Mouse (Mus musculus) ovary, postnatal 36 days (tissue): ENCODE results near the gene Shroom2.
"Not testable (repeated sequence)": the region's sequence is repeated elsewhere in the genome, so short reads cannot be mapped to it uniquely, and the experiment has no call there.

Source experiments
- DNase-seq: peaks from one replicate; pipeline ENCODE4 v3.0.0; 2022; ENCODE audit warnings: low spot score, mixed read lengths

The Shroom2 gene

DNA sequence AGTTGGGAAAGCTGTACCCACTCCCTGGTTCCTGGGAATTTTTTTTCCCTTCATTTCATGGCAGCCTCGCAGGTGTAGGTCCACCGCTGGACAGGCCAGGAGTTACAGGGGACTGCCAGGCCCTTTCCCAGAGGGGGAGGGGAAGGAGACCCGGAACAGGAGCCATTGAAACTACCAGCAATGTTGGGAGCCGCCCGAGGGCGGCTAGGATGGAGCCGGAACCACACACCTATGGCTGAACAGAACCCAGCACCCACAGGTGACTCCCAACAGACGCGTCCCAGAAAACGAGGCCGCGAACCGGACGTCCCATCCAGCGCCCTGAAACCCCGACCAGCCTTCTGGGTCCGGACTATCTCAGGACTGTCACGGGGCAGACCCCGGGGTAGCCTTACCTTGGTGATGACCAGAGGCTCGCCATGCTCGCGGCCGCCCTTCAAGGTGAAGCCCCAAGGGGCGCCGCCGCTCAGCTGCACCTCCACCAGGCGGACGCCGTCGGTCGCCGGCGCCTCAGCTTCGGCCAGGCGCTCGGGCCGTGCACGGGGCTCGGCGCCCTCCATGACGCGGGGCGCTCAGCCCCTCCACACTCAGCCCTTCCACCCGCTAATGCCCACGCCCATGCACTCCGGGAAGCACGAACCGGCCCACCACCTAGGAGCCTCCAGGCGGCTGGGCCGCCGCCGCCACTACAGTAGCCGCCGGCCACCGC, at the start of gene Shroom2:
TSS of gene Shroom2 (minus strand) at position 575 of the 709 bp plus-strand sequence.
- DNase-seq = peak; percentile 30

DNA sequence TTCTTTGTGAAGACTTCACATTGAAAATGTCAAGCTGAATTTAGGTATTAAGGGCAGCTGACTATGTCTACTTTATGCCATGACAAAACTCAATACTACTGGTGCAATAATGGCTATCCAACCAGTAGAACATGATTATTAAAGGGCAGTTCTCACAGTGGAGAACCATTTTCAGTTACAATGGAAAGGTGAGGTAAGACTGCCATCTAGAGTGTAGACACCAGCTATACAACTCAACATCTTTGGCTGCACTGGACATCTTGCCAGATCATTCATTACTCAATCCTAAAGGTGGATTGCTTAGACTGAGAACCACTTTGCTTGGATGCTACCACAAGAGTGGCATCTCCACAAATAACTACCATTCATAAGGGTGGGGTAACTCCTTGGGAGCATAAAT, 49.7 kb upstream of the Shroom2 start:
- DNase-seq = no peak

DNA sequence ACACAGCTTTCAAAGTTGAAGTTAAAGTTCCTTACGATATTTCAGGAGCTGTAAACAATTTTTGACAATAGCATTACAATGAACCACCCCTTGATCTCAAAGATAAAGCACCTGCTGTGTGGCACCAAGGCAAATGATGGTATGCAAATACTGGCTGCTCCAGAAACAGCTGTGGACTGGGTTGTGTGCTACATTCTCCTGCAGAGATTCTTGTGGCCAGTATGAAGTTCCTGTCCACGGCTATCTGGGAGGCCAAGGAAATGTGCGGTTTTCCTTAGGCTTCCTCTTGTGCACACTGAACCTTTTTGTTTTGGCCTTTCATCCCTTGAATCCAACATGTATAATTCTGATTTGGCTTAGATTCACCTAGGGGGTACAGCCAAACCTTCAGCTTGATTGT, 44.1 kb upstream of the Shroom2 start:
- no peak for DNase-seq

DNA sequence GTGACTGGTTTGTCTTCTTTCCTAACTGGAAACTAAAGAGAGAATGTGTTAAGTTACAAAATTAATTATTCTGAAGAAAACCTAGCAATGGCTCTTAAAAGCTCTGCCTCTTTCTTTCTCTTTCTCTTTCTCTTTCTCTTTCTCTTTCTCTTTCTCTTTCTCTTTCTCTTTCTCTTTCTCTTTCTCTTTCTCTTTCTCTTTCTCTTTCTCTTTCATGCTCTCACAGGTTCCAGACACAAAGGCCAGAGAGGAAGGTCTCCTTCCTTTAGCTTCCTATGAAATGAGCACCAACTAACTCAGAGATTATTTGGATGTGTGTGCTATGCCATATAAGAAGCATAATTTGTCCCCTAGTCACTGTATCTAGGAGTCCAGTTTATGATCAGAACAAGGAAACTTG, 36.1 kb upstream of the Shroom2 start:
- DNase-seq = no peak

DNA sequence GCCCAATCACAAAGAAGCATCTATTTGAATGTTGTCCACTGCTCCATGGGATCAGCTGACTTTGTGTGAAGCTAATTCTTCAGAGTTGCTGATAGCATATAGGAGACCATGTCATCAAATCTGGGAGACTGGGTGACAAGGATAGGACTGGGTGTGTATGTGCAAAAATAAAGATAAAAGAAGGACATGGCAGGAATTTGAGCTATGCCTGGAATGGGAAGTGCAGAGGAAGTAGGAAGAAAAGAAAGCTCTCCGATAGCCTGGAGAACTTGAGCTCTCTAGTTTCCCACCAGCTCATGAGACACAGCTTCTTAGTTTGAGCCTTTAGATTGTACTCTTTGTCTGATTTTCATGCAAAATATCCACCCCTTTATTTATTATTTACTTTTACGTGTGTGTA, 19.3 kb upstream of the Shroom2 start:
- DNase-seq = no peak

DNA sequence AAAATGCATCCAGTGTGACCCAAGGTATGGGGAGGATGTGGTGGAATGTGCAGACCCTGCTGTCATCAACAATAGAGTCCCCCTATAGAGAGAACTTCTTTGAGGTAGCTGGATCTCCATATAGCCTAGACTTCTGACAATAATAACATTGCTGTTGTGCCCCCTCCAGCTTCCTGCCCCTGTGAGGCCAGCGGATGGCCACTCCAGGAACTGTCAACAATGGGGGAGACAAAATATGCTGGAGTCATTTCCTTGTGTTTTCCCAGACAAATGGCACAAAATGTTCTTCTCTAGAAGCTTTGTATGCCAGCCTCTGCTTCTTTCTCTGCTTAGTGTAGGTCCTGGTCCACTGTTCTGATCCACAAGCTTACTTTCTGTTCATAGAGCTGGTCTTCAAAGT, 18.9 kb upstream of the Shroom2 start:
- no peak for DNase-seq

DNA sequence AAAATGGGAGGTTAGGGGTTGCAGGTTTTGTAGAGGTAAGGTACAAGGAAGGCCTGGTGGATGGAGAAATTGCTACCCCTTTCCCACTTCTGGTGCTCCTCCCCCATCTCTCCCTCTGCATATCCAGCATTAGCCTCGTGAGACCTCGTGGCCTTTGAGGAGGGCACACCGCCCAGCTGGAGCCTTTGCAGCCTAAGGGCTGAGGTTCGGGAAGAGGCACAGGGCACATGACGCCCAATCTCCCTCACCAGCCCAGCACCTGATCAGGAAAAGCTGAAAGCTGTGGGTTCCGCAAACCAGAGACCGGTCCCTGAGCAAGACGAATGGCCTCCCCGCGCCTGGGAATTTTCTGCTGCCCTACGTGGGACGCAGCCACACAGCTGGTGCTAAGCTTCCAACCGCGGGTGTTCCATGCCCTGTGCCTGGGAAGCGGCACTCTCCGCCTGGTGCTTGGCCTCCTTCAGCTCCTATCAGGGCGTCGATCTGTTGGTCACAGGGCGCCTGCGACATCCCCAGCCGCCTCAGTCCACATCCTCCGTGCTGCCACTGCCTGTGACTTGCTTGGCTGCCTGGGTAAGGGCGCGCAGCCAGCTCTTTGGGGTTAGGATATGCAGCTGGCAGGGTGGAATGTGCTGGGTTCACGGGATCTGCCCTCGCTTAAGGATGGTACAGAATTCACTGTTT, 12.6 kb upstream of the Shroom2 start, which contains the start of gene Gpr143:
TSS of gene Gpr143 (plus strand) at position 202 of the 684 bp plus-strand sequence.
- peak; percentile 22 for DNase-seq

DNA sequence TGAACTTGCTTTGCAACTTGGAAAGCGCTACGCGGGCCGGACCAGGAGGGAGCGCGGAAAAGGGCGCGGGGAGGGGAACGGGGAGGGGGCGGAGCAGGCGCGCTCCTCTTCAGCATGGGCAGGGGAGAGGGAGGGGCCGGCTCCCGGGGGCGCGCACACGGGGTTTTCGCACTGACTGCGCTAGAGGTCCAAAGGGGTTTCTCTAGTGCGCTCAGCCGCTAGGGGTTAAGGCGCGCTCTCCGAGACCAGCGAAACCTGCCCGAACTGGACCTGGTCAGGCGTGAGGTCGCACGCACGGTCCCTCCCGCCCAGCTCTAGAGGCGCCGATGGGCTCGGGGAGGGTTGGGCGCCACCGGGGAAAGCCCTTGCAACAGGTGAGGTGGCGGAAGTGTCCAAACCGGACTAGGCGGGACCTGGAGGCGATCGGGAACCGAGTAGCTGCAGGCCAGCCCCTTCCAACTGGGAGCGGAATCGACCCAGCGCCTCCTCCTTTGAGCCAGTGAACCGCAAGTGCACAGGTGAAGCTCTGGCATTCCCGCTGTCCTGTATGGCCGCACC, 414 bp upstream of the Shroom2 start:
- peak; percentile 76 for DNase-seq

DNA sequence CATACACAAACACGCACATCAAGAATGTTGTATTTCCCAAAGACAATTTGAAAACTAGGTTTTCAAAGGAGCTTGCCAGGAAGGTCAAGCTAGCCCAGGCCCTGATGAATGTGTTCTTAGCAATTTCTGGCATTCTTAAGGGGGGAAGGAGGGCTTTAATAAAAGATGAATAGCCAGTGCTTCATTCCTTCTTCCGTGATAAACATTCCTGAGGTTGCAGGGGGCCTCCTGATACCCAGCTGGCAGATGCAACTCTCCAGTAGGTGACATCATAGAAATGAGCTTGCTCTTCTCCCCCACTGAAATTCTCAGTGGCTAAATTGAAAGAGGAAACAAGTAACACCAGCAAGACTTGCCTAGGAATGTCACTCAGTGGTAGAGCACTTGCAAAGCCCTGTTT, 5.1 kb downstream of the Shroom2 start:
- no peak for DNase-seq

DNA sequence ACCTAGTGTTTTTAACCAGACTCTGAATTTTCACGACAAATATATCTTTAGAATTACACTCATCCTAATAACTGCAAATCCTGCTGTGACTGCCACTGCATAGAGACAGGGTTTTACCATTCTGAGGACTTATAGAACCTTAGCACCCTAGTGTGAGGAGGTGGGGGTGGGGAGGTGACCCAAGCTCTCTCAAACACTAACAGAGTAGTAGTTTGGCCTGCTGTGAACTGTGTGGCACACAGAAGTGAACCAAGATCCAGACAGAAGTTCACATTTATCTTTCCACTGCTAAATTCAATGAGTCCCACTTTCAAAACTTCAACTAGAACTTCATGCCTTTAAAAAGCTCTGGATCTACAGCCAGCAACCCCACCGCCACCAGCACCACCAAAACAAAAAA, 6.4 kb downstream of the Shroom2 start:
- DNase-seq = no peak

DNA sequence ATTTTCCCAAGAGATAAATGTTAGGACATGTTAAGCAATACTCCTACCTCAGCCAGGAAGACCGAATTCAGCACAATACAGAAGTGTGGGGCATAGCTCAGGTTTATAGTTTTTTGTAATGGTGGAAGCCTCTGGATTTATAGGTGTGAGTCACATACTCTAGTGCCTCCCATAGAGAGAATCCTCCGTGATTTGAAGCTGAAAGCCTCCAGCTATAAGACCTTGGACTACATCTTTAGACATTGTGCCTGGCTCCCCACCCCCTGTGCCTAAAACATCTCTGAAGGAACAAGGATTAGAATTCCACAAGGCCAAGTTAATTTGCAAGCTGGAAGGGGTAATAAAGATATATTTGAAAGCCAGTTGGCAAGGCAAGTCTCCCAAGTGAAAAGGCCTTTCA, 6.8 kb downstream of the Shroom2 start:
- DNase-seq = no peak

DNA sequence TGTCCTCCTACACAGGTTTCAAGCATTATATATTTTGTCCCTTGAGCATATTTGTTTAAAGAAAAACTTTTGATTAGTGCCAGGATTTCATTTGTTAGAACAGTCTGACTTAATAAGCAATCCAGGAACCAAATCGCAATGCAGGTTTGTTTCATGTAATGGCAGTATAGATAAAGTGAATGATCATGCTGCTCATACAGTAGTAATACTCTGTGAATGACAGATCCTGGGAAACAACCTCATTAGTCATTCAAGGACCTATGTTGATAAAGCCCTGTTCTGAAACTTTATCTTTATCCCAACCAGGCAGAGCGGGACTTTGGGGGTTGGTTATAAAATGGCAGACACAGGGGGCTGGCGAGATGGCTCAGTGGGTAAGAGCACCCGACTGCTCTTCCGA, 13.0 kb downstream of the Shroom2 start:
- no peak for DNase-seq

DNA sequence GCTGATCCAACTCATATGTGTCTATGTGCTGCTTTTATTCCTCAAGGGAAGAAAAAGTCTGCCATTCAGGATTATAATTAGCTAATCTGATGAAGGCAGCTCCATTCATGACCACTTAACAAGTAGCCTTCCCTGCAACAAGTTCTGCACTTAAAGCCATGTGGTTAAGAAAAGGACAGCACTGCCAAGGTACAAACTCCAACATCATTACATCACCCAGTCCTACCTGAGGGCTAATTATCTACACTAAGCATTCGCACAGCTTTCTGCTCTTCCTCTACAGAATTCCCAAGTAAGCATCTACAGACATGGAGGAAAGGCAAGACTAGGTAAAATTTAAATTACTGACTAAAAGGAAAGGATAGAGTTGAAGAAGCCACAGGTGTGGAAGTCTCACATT, 13.4 kb downstream of the Shroom2 start:
- DNase-seq = no peak

DNA sequence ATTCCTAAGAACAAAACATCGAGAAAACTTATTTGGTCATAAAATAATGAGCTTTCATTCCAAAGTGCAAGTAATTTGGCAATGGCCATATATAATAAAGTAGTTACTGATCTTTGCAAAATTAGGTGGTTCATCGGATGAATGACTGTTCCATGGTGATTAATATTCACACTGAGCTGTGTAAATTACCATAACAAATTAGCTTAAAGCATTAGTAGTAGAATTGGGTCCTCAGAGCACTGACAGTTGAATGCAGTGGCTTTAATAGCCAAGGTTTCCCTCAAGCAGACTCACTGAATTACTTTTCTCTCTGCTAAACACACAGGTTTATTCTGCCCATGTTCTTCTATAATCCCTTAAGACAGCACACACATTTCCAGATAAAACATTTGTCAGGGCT, 23.3 kb downstream of the Shroom2 start:
- no peak for DNase-seq

DNA sequence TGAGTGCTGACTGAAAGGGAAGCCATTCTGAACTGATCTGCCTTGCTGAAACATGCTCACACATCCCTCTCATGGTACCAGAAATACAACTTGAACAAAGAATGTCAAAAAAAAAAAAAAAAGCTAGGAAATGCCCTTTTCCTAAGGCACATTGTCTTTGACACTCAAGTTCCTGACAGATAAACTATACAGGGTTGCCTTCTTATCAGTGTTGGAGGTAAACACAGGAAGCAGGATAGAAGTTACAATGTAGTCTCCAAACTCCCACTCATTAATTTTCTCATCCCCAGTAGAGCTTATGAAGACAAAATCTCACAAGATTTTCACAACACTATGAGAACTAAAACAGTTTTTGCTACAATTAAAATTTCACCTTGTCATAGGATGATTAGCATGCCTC, 25.6 kb downstream of the Shroom2 start:
- no peak for DNase-seq

DNA sequence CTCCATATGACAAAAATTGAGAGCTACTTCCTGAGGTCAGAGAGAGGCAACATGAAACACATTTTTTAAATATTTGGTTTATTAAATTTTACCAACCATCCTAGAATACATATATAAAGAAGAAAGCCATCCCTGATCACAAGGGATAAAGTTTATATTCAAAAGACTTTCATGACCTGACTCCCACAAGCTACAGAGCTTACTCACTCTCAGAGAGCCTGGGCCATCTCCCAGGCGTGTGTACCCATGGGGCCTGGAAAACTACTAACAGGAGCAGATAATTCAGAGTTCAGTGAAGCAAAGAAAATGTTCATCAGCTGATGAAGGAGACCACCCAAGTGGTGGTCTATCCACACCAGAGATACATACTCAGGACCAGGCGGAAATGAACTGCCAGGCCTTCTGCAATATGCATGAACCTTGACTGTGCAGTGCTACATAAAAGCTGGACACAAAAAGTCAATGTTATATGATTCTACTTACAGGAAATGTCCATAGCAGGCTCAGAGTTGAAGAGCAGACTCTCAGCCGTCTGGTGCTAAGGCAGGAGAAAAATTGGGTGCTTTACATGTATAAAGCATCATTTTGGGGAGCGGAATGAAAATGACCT, 30.4 kb downstream of the Shroom2 start:
- no peak for DNase-seq

DNA sequence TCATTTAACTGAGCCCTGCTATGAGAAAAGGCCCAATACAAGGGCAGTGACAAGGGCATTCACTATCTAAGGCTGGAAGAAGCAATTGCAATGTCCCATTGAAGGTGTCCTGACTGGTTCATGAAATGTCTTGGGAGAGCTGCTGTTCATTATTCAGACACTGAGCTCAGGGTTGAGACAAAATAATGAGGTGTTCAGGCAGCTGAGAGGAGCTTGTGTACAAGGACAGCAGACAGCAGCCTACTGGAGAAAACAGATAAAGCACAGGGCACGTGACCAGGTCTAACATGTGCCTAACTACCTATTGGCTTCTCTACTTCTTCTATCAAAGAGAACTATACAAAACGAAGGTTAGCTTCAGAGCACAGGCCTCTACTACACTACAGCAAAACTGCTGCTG, 31.1 kb downstream of the Shroom2 start:
- DNase-seq = no peak

DNA sequence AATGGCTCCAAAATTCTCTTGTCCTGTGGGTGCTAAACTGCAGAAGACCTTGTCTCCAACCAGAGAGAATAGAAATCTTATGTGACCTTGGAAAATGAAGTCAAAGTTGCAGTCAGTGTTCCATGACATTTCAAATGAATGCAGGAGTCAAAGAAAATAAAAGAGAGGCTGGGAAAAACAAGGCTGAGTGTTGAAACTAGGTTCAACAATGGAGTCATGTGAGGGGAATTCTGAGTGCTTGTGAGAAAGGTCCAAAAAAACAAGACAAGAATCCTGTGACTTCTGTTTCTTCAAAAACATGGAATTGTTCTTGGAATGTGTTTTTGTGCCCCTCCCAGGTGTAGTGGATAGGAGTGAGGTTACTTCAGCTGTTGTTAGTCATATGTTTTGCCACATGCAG, 34.0 kb downstream of the Shroom2 start:
- no peak for DNase-seq

DNA sequence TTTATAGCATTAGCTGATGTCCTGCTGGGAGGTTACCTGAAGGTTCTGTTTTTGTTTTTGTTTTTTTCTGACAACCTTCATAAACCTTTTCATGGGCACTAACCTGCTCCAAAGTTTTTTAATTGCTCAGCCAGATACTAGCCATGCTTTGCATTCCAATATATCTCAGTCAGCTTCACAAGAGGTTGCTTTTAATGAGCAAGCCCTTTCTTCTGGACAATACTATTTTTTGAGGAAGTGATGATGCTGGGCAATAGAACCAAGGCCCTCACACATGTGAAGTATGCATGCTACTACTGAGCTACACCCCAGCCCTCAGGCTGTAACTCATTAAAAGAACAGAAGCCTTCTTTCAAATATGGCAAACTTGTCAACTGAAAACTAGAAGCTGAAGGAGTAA, 52.6 kb downstream of the Shroom2 start:
- DNase-seq = no peak

DNA sequence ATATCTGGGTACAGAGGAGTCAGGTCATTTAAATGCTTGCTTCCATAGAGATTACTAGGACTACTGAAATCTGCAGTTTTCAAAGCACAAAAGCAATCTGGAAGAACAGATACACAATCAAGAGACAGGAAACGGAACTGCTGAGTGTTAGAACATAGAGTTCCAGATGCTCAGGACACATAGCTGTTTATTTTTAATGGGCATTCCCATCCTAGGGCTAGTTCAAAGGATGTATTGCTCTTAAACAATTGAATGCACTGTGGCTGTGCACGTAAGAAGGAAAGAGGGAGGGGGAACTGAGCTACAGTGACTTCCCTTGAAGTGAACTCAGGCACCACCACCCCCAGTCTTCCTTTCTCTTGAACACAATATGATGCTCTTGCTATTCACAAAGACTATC, 58.5 kb downstream of the Shroom2 start:
- DNase-seq = not testable (repeated sequence)

DNA sequence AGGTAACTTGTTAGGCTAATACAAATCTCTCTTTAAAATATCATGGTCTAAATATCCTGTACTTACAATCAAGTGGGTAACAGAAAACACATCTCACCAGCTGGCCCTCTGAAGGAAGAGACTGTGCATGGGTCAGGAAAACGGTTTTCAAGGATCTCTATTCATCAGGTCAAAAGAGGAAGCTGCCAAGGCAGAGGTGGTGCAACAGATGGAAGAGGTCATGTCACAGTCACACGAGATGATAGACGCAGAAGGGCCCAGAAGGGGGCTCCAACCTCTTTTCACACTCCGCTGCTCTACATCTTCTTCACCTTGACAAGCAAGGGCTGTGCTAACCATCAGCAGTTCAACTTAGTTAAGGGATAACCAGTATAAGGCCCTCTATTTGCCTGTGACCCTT, 60.9 kb downstream of the Shroom2 start:
- no peak for DNase-seq

DNA sequence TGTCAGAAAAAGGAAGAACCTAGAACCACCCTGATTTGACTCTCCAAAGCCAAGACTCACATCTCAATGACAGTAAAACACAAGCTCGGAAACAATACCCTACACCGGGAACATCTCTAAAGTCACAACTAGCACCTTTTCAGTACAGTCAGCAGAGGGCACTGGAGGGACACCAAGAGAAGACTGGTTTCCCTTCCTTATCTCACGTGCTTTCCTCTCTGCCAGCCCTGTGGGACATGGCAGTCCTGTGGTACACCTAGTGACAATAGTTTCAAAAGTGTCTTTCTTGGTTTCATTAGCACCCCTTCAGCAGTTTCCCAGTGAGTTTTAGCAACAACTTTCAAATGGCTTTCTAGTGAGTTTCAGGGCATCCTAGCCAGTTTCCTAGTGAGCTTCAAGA, 63.9 kb downstream of the Shroom2 start:
- DNase-seq = no peak

DNA sequence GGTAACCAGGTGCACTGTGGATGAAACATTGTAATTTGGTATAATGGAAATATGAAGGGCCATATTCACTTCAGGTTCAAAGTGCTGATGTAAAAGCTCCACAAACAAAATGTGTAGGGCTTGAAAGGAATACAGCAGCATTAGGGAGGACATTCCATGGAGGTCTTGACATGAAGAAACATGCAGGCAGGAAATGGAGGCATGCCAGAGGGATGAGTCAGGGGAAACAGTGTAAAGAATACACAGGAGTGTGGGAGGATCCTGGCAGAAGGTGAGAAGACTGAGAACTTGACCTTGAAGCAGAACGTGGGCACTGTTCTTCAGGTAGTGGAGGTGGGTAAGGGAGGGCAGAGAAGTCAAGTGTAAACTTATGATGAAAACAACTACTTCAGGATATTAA, 65.6 kb downstream of the Shroom2 start:
- no peak for DNase-seq
